Mouse (Mus musculus): Measurements from ENCODE around the gene Lingo4. TPM values are rescaled to one million over a fixed set of nuclear protein-coding genes. Genes with fewer than 3 reads are reported as not detected.
A peak's percentile ranks its signal among the peaks of the same experiment; 100 is the strongest.

The Lingo4 gene
- total RNA-seq, 2 experiments from 2014 or later, result 1.5 to 1.7 TPM

DNA sequence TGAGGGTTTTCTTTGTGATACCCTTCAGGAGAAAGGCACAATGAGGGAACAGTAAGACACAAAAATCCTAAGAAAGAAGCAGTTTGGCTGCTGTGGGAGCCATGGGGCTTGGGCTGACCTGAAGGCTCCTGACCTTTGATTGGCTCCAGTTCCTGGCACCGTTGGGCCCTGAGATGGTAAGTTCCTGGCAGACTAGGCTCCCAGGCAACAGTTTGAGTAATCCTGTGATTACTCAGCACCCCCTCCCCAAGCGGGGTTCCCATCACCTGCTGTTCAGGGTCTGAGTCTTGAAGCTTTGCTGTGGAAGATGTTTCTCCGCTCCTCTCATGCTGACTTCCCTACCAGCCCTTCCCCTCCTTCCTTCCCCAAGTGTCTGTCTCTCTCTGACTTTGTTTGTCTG, 14.8 kb upstream of the Lingo4 start:
- no peak for DNase-seq
- intact Hi-C loops (cut with DNase I), result no loop called here

DNA sequence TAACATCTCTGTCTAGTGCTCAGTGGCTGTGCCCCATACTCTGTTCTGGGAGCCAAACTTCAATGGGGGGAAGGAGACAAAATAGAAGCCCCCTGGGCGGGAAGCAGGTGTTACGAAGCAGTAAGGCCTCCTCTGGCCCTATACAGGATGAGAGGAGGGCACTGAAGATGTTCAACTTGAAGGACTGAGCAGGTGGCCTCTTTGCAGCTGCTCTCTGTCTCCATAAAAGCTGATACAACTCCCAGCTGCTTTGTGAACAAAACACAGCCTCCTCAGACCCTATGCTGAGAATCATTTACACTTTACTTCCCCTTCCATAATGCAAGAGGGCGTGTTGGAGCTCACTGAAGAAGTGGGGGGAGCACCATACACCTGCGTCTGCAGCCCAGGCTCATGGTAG, 11.6 kb upstream of the Lingo4 start:
- intact Hi-C loops (cut with DNase I), result no loop called here
- no peak for DNase-seq

DNA sequence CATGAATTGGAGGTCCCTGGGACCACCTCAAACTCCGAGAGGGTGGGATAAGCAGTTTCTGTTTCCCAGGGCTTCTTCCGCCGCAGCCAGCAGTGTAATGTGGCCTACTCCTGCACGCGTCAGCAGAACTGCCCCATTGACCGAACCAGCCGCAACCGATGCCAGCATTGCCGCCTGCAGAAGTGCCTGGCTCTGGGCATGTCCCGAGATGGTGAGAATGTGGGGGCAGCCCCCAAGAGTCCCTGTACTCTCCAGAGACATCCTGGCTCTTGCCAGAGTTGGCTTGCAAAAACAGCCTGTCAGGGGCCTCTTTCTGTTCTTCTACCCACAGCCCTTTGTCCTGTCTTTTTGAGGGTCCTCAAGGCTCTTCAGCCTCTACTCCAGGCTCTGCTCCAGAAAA, 10.9 kb upstream of the Lingo4 start:
- DNase-seq, result no peak
- intact Hi-C loops (cut with DNase I), result no loop called here

DNA sequence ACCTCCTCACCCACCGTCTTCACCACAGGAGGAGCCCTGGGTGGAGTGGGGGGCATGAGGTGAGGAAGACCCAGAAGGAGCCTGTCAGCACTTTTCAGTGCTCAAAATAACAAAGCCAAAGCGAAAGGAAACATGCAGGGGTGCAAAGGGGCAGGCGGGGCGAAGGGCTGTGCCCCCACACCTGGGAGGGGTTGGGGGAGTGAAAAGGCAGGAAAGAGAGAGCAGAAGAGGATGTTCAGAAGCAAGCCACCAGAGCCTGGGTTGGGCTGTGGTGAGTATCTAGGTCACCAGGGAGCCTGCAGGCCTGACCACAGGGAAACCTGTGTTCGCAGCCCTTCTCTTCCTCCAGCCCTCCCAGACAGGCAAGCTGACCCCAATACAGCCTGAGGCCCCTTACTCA, 10.3 kb upstream of the Lingo4 start:
- DNase-seq, result no peak
- intact Hi-C loops (cut with DNase I), result no loop called here

DNA sequence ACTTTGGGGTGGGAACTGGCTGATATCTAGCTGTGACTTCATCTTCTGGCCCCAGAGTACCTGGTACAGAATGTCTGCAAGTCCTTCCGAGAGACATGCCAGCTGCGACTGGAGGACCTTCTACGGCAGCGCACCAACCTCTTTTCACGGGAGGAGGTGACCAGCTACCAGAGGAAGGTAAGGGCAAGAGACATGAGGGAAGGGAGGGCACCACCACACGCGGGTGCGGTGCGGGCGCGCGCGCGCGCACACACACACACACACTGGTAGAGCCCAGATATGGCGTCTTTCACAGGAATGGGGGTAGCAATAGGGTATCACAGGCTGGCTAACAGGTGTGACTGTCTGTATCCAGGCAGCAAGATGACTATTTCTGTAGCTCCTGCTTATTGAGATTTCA, 8.9 kb upstream of the Lingo4 start:
- intact Hi-C loops (cut with DNase I), result no loop called here

DNA sequence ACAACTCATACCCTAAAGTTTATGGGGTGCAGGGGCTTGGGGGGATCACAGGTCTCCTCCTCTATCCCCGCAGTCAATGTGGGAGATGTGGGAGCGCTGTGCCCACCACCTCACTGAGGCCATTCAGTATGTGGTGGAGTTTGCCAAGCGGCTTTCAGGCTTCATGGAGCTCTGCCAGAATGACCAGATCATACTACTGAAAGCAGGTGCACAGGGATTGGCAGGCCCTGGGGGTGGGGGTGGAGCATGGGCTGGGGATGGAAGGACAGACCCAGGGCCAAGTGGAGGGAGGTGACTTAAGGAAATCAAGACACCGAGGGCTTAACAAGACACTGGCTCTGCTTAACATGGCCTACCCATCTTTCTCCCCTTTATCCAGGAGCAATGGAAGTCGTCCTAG, 7.3 kb upstream of the Lingo4 start:
- intact Hi-C loops (cut with DNase I), result no loop called here
- peak; percentile 74 for DNase-seq

More for the DNA sequence above, 8.9 kb upstream of the Lingo4 start:
- no peak for DNase-seq

DNA sequence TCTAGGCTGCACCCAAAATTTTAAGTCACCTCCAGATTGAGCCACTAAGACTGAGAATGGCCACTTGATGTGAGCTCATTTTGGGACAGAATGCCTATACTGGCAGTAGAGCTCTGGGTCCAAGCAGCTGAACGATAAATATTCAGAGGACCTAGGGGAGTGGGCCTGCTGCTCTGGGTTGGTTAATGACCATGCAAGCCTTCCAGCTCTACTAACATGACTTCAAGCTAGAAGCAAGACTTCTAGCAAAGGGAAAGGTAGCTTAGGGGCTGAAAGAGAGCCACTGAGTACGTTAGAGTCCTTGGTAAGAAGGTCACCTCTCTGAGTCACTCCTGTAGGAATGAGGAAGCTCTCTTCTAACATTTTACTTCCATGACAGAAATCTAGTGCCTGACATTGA, 6.2 kb upstream of the Lingo4 start:
- intact Hi-C loops (cut with DNase I), result no loop called here

DNA sequence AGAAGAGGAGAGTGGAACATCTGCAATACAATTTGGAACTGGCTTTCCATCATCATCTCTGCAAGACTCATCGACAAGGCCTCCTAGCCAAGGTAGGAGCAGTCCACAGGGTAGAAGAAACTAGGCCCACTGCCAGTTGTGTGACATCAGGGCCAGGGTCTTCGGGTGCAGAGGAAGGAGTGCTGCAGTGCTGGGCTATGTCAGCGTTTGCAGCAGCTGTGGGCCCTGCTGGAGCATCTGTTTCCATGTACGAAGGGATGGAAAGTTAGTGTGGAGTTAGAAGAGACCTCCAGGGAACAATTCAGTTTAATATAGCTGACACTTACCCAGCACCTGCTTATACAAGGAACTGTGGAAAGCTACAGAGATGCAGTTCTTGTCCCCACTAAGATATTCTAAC, 5.3 kb upstream of the Lingo4 start:
- DNase-seq, result no peak
- intact Hi-C loops (cut with DNase I), result no loop called here

More for the DNA sequence above, 6.2 kb upstream of the Lingo4 start:
- DNase-seq, result no peak

DNA sequence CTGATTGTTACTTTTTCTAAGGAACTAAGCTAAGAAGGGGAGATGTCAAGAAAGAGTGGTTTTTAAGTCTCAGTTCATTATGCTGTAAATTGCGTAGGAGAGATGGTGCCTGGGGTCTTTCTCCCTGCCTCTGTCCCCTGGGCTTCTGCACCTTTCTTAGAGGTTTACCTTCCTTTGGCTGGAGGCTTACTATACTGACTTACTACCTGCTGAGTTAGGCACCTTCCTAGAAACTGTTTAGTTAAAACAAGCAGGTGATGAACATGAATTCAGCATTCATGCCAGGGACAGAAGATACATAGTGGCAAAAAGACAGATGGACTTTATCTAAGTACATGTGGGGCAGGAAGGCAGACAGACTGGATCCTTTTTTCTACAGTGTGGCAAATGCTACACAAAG, 2.0 kb upstream of the Lingo4 start:
- intact Hi-C loops (cut with DNase I), result loop anchor here (1.0 kb wide), 1 partner anchor 38 kb away; no protein-coding TSS in a partner anchor
- no peak for DNase-seq

DNA sequence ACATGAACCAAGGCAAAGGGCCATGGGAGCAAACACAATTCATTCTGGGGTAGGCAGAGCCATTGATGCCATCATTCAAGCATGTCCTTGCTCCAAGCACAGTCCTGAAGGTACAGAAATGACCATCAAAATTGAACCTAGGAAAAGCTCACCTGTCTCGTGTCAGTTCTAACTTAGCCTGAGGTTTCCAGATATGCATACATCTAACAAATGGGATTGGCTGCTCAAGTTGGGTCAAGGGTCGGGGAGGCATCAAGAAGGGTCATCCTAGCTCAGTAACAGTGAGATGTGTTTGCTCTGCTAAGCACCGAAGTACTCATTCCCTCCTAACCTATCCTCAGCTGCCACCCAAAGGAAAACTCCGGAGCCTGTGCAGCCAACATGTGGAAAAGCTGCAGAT, 1.5 kb upstream of the Lingo4 start:
- intact Hi-C loops (cut with DNase I), result loop anchor here (1.0 kb wide), 1 partner anchor 37 kb away; no protein-coding TSS in a partner anchor
- no peak for DNase-seq

DNA sequence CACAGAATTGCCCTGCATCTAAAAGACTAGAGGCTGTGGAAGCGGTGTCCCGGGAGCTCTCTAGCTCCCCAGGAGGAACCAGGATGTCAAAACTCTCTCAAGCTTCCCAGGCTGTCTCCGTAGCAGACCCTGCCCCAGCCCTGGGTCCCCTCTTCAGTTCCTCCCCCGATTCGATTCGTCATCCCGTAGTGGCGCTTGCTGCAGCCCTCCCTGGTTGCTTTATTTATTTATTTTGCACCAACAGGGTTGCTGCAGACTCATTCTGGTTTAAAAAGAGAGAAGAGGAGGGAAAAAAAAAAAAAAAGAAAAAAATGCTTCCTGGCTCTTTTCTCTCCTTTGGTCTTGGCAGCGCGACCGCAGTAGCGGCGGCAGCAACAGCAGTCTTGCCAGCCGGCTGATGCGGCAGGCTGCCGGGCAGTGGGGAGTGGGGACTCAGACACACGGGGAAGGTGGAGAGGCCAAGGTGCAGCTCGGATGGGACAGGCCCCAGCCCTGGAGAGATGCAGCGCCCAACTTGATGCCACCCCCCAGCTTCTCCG, 695 bp downstream of the Lingo4 start:
- intact Hi-C loops (cut with DNase I), result no loop called here
- peak; percentile 62 for DNase-seq

DNA sequence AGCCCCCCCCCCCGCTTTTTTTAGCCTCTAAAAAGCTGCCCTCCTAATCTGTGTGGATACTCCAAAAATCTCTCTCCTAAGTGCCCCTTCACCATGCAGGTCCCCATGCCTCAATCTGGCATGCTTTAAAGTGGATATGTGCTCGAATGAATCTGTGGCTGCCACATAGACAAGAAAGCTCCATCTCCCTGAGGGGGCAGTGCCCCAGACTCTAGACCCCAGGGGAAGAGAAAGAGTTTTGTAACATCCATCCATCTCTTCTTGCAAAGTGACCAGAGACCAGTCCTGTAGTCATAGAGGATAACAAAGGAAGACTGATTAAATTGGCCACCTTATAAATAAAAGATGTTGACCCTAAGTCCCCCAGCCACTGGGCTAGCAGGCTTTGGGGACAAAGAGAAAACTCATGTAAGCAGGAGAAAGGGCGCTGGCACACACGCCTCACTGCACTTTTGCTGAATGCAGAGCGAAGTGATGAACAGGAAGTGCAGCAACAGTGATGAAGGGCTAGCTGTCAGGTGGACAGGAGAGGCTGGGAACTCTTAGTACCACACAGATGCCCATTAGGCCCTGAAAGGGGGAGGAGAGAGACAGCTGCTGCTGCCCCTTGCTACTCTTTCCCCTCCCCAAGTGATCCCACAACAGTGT, 1.5 kb downstream of the Lingo4 start:
- no peak for DNase-seq
- intact Hi-C loops (cut with DNase I), result no loop called here

DNA sequence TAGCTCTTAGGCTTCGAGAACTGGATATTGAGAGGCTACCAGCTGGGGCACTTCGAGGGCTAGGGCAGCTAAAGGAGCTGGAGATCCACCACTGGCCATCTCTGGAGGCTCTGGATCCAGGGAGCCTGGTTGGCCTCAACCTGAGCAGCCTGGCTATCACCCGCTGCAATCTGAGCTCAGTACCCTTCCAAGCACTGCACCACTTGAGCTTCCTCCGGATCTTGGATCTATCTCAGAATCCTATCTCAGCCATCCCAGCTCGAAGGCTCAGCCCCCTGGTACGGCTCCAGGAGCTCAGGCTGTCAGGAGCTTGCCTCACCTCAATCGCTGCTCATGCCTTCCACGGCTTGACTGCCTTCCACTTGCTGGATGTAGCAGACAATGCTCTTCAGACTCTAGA, 4.1 kb downstream of the Lingo4 start:
- no peak for DNase-seq
- intact Hi-C loops (cut with DNase I), result no loop called here

DNA sequence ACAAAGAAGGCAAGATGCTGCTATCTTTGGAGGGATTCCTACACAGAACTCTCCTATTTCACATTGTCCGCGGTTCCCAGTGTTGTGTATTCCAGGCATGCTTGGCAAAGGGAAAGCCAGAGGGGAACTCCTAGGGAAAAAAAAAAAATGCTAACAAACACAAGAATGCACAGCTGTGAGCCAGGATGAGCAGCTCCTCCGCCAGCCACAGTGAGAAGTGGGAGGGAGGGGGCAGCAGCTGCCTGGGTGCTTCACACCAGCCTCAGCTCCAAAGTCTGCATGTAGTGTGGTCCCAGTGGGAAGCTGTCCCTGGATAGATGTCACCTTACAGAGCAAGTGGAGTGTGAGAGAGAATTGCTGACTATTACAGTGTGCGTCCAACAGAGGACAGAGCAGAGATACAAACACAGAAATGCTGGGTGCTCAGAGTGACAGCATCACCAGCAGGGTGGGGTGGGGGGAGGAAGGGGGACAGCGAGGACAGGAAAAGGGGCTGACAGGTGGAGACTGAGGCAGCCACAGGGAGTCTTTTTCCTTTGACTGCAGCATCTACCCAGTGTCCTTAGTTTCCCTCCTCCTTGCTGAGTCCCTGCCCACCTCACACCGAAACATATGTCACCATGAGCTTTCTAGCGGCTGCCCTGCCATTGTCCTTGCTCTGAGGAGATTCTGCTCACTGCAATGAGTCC, 6.2 kb downstream of the Lingo4 start:
- DNase-seq, result no peak
- intact Hi-C loops (cut with DNase I), result no loop called here

DNA sequence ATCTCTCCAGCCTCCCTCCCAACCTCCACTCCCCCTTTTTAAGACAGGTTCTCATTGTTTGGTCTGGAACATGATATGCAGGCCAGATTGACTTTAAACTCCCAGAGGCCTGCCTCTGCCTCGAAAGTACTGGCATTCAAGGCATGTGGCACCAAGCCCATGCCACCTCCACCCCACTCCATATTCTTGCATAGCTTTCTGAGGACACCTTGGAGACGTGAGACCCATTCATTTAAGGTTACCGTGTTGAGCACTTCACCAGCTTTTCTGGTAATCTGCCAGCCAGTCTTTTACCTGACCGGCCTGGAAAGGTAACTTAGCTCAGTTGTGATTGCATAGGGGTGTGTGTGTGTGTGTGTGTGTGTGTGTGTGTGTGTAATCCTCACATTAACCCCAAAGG, 7.2 kb downstream of the Lingo4 start:
- DNase-seq, result no peak
- intact Hi-C loops (cut with DNase I), result no loop called here

DNA sequence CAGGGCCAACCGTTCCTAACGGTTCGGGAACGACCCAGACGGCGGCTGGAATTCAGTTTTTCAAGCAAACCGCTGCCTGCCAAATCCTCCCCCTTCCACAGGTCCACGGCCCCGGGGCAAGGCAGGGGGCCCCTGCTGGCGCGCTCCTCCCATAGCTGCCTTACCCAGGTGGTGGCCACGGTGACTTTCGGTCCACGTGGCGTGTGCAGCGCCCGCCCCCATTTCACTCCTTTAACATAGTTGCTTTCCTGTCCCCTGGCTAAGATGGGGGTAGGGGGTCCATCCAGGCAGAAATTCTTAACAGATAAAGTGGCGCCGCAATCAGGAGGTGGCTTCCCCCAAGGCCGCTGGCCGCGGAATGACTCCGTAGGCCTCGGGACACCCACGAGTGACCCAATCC, 14.2 kb downstream of the Lingo4 start:
- intact Hi-C loops (cut with DNase I), result no loop called here

DNA sequence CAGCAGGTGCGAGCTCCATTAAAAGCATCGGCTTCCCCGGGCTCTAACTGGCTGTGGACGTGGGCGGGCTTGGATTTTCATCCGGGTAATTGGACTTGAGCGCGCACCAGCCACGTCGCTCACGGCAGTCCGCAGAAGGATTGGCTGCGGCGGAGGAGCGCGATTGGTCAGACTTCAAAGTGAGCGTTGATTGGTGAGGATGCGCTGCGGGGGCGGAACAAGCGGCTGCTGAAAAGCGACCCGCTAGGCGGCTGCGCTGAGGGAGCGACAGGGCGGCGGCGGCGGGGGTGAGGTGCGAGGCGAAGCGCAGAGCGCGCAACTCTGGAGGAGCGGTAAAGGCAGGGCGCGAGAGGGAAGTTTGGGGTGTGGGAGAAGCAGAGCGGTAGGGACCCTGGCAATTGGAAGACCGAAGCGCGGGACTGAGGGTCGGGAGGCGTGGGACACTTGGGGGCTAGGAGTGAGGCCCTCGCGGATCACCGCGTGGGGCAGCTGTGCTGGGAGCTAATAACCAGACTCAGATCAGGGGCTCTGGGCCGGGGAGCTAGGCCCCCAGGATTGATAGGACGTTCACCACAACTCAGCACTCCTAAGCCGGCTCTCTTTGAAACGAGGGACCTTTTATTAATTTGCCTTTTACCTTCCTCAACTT, 14.8 kb downstream of the Lingo4 start, which contains the start of gene Tdrkh:
Gene Tdrkh (plus strand): TSS at position 243 of the 649 bp plus-strand sequence.
- DNase-seq, result peak; percentile 97
- intact Hi-C loops (cut with DNase I), result no loop called here

More for the DNA sequence above, 14.2 kb downstream of the Lingo4 start:
- DNase-seq, result no peak

DNA sequence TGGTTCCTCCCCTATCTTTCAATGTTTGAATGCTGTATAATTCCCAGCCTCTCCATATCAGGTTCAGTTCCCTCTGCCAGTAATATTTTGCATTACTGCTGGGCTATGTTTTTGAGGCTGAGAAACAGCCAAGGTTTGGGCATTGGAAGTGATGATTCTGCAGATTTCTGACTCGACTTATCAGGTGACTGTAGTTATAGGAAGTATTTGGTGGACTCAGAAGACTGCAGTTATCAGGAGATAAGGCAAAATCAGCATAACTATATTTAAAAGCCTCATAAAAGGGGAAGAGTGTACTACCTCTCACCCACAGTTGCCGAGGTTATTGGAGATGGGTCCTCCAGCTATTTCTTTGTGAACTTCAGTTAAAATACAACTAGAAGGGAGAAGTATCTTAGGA, 32.7 kb downstream of the Lingo4 start:
- intact Hi-C loops (cut with DNase I), result no loop called here
- no peak for DNase-seq

DNA sequence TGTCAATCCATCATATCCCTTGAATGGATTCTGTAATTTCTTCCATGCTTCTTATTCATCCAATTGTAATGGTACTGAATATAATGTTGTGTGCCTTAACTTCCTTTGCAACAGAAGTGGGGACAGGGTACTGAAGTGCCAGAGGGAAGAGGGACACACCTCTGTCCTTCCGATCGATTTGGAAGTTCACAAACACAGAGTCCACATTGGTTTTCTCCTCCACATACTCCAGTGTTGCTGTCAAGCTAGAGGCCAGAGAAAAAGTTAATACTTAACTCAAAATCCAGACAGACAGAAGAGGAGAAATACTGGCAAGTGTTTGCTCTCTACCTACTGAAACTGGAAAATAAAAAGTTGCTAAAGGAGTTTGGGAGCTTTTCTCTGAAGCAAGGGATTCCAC, 36.0 kb downstream of the Lingo4 start:
- intact Hi-C loops (cut with DNase I), result loop anchor here (1.0 kb wide), 1 partner anchor 38 kb away; no protein-coding TSS in a partner anchor
- no peak for DNase-seq

DNA sequence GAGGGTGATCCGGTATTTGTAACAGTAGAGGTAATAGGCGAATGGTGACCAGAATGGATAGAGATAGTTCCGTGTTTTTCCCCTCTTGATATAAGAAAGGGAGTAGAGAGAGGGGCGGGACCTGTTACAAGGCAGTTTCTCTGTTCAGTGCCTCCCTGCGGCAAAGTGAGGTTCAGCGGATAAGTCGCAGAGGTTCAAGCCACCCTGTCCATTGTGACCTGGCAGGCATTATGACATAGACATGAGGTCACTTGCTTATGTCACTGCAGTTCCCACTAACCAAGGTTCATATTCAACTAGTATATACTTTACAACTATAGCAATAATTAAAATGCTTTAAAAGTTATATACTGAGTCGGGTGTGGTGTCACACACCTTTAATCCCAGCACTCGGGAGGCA, 38.1 kb downstream of the Lingo4 start:
- DNase-seq, result no peak
- intact Hi-C loops (cut with DNase I), result no loop called here

DNA sequence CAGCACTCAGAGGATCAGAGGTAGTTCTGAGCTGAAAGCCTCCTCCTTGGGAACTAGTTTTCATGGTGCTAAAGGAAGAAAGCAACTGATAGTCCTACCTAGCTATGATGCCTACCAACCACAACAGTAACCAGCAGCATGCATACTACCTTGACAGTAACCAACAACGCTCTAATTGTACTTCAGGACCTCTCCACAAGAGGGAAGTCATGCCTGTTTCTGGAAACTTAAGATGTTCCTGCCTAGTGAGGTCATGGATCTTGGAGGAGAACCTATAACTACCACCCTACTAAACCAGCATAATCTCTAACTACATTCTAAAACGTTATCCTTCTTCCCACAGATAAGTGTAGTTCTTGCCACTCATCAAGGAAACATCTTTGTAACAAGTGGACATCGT, 42.9 kb downstream of the Lingo4 start:
- intact Hi-C loops (cut with DNase I), result loop anchor here (10.0 kb wide), 1 partner anchor 76 kb away; the partner anchor contains the start of gene C2cd4d

More for the DNA sequence above, 42.9 kb downstream of the Lingo4 start:
- DNase-seq, result no peak
